Mouse (Mus musculus) hematopoietic stem cell, adult 5-6 weeks (primary cell): ENCODE measurements around the gene Crp. TPM values are rescaled to one million over a fixed set of nuclear protein-coding genes. Genes with fewer than 3 reads are reported as not detected.

Experiments used
- ATAC-seq, 2 experiments: fragments of 125-278 bp in 1 of 2; replicated peaks in 1 of 2; 2 replicates each; pipeline ENCODE4 v1.8.0; 2016 to 2017; ENCODE audit warnings: inconsistent platforms in 2 of 2, mild to moderate bottlenecking in 2 of 2, moderate number of reproducible peaks in 2 of 2, low read depth in 1 of 2, moderate TSS enrichment in 1 of 2; ENCODE audit not compliant: low FRiP score in 2 of 2, poor library complexity in 2 of 2, severe bottlenecking in 2 of 2, insufficient read depth in 1 of 2, low TSS enrichment in 1 of 2
- total RNA-seq: library from RNA; stranded (forward); fragments of 172-1452, 232-1000 nt; gene quantifications from 2 replicates; pipeline ENCODE4 v1.2.3, GENCODE M21; 2017

Crp gene
- total RNA-seq, 1 experiment from 2014 or later = not detected

DNA sequence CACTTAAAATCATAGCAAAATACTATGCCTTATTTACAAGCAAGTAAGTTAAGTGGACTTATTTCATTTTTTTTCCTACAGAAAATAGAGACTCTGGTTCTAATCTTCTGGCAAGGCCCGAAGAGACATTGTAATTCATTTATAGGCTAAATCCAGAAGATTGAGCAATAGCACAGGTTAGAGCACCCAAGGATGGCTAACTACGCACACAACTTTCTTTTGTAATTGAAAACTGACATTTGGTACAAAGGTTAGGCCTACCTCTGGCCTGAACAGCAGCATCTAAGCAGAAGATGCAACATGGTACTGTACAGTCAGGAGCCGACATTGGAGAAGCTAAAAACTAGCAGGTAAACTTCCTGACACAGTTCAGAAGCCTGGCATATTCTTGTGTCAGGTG is 4.0 kb downstream of the Crp start:
- no peak for ATAC-seq

DNA sequence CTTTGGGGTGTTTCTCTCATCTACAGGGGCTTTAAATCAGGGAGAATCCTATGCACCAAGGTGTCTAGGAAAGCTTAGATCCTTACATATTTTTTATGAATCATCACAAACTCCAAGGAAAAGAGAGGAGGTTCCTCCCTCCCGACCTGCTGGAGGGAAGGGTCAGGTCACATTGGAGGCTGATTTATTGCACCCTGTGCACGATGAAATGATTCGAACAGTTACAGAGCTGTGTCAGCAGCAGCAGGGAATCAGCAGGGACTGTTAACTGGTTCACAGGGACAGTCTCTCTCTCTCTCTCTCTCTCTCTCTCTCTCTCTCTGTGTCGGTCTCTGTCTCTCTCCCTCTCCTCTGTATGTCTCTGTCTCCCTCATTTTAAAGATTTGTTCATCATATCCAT is 6.9 kb downstream of the Crp start:
- no peak for ATAC-seq

DNA sequence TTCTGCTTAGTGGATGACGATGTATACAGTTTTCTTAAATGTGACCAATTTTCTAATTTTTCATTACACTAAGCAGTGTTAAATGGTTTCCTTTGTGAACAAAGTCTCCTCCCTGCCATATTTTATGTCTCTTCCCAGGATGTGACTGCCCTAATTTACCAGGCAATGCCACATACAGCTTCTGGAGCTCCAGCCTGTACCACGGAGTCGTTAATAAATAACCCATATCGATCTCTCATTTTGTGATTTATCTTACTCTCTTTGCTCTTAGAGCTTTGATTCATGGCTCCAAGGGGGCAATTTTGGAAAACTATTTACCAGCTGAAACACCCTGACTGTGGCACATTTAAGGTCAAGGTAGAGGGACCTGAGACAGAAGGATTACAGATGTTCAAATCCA is 8.4 kb downstream of the Crp start:
- no peak for ATAC-seq

GRCm38 (mm10) chr1:172709788-172710350 is 12.0 kb downstream of the Crp start:
- no peak for ATAC-seq

GRCm38 (mm10) chr1:172711396-172711795 is 13.5 kb downstream of the Crp start:
- no peak for ATAC-seq

DNA sequence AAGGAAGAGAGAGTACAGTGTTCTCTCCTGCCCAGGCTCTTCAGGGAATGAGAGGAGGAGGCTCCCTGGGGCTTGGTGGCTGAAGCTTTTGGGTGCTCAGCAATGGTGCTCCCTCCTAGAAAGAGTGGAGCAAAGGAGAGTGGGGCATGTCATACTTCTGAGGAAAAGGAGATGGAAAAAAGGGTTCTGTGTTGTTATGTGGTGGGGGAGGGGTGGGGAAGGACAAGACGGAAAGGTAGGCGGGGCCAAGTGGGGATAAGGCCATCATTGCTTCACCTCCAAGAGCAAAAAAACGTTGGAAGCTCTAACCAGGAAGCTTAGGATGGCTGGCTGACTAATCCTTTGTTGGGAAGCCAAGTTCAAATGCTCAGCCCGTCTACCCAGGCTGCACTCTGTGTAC is 14.1 kb downstream of the Crp start:
- ATAC-seq = no peak

DNA sequence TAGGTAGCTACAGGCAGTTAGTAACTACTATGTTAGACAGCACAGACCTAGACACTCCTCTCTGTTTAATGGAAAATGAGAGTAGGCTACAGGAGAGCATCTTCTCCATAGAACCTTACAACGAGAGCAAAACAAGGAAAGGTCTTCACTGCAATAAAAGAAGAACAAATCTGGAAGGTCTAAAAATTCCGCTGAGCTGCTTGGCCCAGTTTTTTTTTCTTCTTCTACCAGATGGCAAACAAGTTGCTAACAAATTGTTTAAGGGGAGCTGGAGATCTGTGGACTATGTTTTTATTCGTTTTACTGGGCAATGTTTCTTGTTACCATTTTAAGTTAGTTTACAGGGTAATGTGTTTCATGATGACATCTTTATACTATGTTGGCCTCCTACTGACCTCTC is 53.4 kb downstream of the Crp start:
- ATAC-seq = no peak

- no peak for ATAC-seq
Observed at GRCm38 (mm10) chr1:172755151-172755550, 57.3 kb downstream of the Crp start.

- no peak for ATAC-seq
Observed at GRCm38 (mm10) chr1:172759525-172759924, 61.7 kb downstream of the Crp start.

DNA sequence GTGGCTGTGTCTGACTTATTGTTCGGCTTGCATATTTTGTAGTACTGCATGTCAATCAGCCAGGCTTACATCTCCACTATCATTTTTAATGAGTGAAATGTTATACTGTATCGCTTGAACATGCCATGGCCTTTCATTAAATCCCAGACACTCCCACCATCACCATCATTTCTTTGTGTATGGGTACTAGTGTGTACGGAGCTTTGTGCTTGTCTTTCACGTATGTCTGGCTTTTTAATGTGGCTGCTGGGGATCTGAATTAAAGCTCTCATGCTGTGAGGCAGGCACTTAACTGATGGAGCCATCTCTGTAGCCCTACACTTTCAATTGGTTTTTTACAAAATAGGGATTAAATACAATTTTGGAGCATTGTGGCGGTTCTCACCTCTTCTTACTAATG is 81.3 kb downstream of the Crp start:
- no peak for ATAC-seq

GRCm38 (mm10) chr1:172785322-172785721 is 87.5 kb downstream of the Crp start:
- ATAC-seq = no peak

DNA sequence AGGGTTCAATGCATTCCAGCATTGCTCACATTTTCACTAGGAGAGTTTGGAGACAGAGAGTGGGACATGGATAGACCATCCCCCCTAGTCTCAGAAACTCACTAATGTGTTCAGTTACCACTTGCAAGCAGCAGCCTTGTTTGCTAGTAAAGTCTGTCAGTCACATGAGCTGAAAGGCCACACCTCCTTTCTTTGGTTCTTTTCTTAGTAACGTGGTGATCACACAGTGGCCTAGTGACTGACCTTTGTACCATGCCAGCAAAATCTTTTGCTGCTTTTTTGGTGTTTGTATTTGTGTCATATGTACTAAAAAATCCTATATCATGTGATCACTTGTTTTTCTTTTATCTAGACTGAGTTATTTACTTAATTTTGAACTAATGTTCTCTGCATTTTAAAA is 88.0 kb downstream of the Crp start:
- ATAC-seq = no peak

DNA sequence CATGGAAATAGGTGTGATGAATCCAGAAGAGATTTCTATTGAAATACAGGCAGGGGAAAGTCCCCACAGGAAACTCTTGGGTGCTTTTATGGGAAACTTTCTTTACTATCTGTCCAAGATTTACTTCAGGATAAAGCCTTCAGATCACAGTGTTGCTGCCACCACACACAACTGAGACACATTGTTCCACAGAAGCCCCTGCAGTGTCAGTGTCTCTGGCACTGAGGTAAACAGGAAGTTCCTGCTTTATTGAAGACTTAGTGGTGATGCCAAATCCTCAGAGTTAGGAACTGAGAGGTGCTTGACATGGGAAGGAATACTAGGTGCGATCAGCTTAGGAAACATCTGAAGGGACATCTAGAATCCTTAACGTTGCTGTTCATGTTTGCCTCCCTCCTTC is 131.1 kb downstream of the Crp start:
- no peak for ATAC-seq

GRCm38 (mm10) chr1:172847044-172847761 is 149.3 kb downstream of the Crp start:
- no peak for ATAC-seq

DNA sequence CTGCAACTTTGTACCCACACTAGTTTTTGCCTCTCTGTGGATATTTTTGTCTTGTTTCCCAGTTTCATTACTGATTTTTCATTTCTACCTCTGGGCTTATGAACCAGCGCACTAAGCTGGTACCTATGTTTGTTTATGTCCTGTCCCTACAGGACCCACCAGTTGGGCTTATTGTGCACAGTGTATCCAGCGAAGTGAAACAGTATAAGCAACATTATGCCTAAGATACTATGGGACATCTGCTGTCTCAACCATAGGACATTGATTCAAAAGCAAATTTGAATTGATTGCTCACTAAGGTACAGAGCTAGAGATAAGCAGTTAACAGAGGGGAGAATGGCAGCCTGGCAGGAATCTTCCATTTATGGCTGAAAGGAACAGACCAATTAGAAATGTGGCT is 150.3 kb downstream of the Crp start:
- no peak for ATAC-seq

GRCm38 (mm10) chr1:172875265-172875664 is 177.4 kb downstream of the Crp start:
- ATAC-seq = no peak

GRCm38 (mm10) chr1:172876675-172877074 is 178.8 kb downstream of the Crp start:
- no peak for ATAC-seq
